Mouse (Mus musculus) stomach, postnatal 0 days (tissue): ENCODE measurements around the gene Catsperd. TPM values are rescaled to one million over a fixed set of nuclear protein-coding genes. Genes with fewer than 3 reads are reported as not detected.

ENCODE experiments used
- ATAC-seq: fragments of 200-750 bp; cut with Nextera tagmentation; 2 replicates; pipeline ENCODE4 v1.8.0; 2017; ENCODE audit not compliant: low FRiP score, low TSS enrichment
- DNase-seq: peaks from one replicate; pipeline ENCODE4 v3.0.0-alpha.2; 2016; ENCODE audit warnings: low spot score
- H3K27ac ChIP-seq: fragments of 300-500 bp; sonication (generic); replicated peaks from 2 replicates; pipeline ENCODE4 v1.5.1; 2014; ENCODE audit warnings: mild to moderate bottlenecking, control low read depth
- H3K27me3 ChIP-seq: fragments of 300-500 bp; sonication (generic); 2 replicates; pipeline ENCODE4 v1.6.1; 2014; ENCODE audit warnings: low read length; ENCODE audit not compliant: control insufficient read depth, insufficient read depth
- H3K36me3 ChIP-seq: fragments of 300-500 bp; sonication (generic); 2 replicates; pipeline ENCODE4 v1.6.1; 2014; ENCODE audit warnings: low read length, mixed read lengths; ENCODE audit not compliant: control insufficient read depth, insufficient read depth
- H3K4me1 ChIP-seq: fragments of 300-500 bp; sonication (generic); replicated peaks from 2 replicates; pipeline ENCODE4 v1.6.1; 2014; ENCODE audit warnings: antibody characterized with exemption; ENCODE audit not compliant: control insufficient read depth, insufficient read depth
- H3K4me2 ChIP-seq: fragments of 300-500 bp; sonication (generic); replicated peaks from 2 replicates; pipeline ENCODE4 v1.6.1; 2014; ENCODE audit warnings: low read depth, mild to moderate bottlenecking, control low read depth, moderate library complexity
- H3K4me3 ChIP-seq: fragments of 300-500 bp; sonication (generic); 2 replicates; pipeline ENCODE4 v1.5.1; 2014; ENCODE audit warnings: low read depth, low read length, control low read depth
- H3K9ac ChIP-seq: fragments of 300-500 bp; sonication (generic); 2 replicates; pipeline ENCODE4 v1.6.1; 2014; ENCODE audit warnings: mild to moderate bottlenecking, low read length, control low read depth, mixed read lengths
- H3K9me3 ChIP-seq: fragments of 300-500 bp; sonication (generic); 2 replicates; pipeline ENCODE4 v1.6.1; 2016; ENCODE audit warnings: low read length; ENCODE audit not compliant: control insufficient read depth
- CTCF ChIP-seq: IDR thresholded peaks from 2 replicates; pipeline ENCODE4 v1.5.1; 2016; ENCODE audit warnings: antibody characterized with exemption, low read depth, mild to moderate bottlenecking, moderate library complexity
- EP300 ChIP-seq: optimal IDR thresholded peaks from 2 replicates; pipeline ENCODE3; 2016; ENCODE audit warnings: antibody characterized with exemption
- WGBS: fragments of 180-500 bp; shearing (Covaris S2); extraction: QIAGEN DNeasy Blood & Tissue Kit; methylation state at CpG from one replicate; pipeline ENCODE4 v1.1.7; 2014; 5-methylcytosine and 5-hydroxymethylcytosine counted together
- polyA plus RNA-seq: library from polyadenylated mRNA; unstranded; fragments of >200 nt; fragmentation: Nextera tagmentation; extraction: Ambion mirVana; gene quantifications from 2 replicates; pipeline ENCODE4 v1.2.1, GENCODE M21; 2015

The Catsperd gene
- polyA plus RNA-seq, 1 experiment from 2014 or later: 0.10 TPM

DNA sequence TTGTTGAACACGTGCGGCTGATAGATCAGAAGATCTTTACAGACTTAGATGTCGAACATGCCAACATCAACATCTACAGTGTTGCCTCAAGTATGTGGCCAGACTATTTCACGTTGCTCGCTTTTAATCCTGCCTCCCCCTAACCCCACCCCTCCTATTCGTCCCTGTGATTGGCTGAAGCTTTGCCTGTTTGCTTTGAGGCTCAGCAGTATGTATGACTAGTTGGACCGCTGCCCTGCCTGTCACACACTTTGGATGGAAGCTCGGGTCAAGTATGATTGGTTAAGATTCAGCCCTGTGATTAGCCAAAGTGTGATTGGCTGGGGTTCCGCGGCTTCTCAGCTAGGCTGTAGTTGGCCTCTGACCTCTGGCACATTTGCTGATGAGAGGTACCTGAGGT lies 23.9 kb downstream of the Catsperd start:
- H3K4me1 ChIP-seq: no peaks in the 10 kb centered on the region
- no peaks in the 10 kb centered on the region for H3K27me3 ChIP-seq
- ATAC-seq: 0 out of 2 replicates have a peak, but pooled peaks have one; percentile 45
- no peak for TF ChIP-seq CTCF
- TF ChIP-seq EP300: no peak
- WGBS: 21% methylated on average over 10 of the region's 10 CpGs
- no peak overlapping the region for H3K4me3 ChIP-seq
- no peaks in the 10 kb centered on the region for H3K9me3 ChIP-seq
- no peak for DNase-seq
- no peak overlapping the region for H3K9ac ChIP-seq
- H3K36me3 ChIP-seq: no peaks in the 10 kb centered on the region
- no peak overlapping the region for H3K27ac ChIP-seq
- H3K4me2 ChIP-seq: no peak overlapping the region

DNA sequence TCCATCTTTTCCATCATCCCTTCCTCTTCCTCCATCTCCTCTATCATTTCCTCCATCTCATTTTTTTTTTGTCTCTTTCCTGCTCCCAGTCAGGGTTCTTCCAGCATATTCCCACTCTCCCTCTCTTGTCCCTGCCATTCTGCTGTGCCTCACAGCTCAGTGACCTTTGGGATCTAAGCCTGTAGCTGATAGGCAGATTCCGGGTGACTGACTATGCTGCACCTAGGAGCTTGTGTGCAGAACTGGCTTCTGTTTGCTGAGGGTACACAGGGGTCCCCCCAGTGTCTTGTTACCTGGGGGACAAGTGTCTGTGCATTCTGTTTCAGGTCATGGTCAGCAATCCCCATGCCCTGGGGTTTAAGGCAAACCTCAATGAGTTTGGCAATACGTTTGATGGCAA lies 26.8 kb downstream of the Catsperd start:
- H3K9me3 ChIP-seq: no peaks in the 10 kb centered on the region
- WGBS: 57% methylated on average over 2 of the region's 2 CpGs
- H3K27me3 ChIP-seq: no peaks in the 10 kb centered on the region
- no peak overlapping the region for H3K4me3 ChIP-seq
- no peak for DNase-seq
- no peaks in the 10 kb centered on the region for H3K36me3 ChIP-seq
- H3K27ac ChIP-seq: no peak overlapping the region
- ATAC-seq: no peak
- H3K9ac ChIP-seq: no peak overlapping the region
- no peak for TF ChIP-seq EP300
- TF ChIP-seq CTCF: no peak
- H3K4me2 ChIP-seq: no peak overlapping the region
- no peaks in the 10 kb centered on the region for H3K4me1 ChIP-seq

DNA sequence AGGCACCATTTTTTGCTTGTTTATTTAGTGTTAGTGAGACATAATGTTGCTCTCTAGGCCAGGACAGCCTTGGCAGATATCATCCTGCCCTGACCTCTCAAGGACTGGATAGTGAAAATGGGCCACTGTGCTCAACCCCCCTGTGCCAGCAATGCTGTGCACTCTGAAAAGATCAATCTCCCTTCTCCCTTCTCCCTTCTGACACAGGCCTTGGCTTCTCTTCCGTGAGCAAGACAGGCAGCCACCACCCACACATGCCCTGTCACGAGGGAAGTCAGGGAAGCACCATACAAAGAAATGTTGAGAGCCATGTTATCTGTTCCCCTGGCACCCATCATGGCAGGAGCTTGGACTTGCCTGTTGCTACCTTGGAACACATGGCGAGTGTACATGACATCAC lies 27.4 kb downstream of the Catsperd start:
- DNase-seq: no peak
- Histone ChIP-seq H3K4me1 (no peaks in the 10 kb centered on the region), H3K27ac (no peak overlapping the region), H3K27me3 (no peaks in the 10 kb centered on the region), H3K4me2 (no peak overlapping the region), H3K4me3 (no peak overlapping the region), H3K9ac (no peak overlapping the region), H3K9me3 (no peaks in the 10 kb centered on the region), H3K36me3 (no peaks in the 10 kb centered on the region)
- 62% methylated on average over 3 of the region's 3 CpGs for WGBS
- ATAC-seq: no peak
- TF ChIP-seq CTCF (no peak), EP300 (no peak)

DNA sequence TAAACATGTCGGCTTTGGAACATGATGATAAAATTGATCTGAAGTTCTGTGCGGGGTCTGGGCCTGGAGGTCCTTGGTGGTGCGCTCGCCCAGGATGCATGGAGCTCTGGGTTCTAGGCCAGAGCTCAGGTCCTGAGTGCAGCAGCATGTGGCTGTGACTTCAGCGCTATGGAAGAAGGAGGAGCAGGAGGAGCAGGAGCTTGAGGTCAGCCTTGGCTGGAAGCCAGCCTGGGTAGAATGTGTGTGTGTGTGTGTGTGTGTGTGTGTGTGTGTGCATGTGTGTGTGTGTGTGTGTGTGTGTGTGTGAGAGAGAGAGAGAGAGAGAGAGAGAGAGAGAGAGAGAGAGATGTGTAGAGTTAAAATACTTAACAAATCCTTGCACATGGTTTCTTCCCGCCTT lies 28.2 kb downstream of the Catsperd start:
- DNase-seq (no peak), ATAC-seq (no peak)
- H3K27me3 ChIP-seq: no peaks in the 10 kb centered on the region
- no peak overlapping the region for H3K9ac ChIP-seq
- no peaks in the 10 kb centered on the region for H3K4me1 ChIP-seq
- WGBS: 79% methylated on average over 6 of the region's 6 CpGs
- H3K27ac ChIP-seq: no peak overlapping the region
- H3K4me2 ChIP-seq: no peak overlapping the region
- no peaks in the 10 kb centered on the region for H3K36me3 ChIP-seq
- TF ChIP-seq CTCF: no peak
- no peak for TF ChIP-seq EP300
- H3K9me3 ChIP-seq: no peaks in the 10 kb centered on the region
- H3K4me3 ChIP-seq: no peak overlapping the region

DNA sequence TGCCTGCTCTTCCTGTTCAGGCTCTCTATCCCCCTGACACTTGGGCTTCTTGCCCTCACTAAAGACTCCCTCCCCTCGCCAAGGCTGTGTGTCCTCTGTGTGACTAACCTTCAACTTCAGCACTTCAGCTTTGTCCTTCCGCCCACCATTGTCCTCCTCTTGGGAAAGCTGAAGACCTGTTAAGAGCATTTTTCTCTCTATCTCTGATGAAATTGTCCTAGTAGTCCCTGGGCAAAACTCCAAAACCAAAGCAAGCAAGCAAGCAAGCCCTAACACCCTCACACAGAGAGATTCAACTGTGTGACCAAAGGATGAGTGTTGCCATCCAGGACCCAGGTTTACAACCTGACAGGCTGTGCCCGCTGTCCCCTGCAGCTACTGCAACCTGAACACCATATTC lies 35.7 kb downstream of the Catsperd start:
- H3K4me2 ChIP-seq: no peak overlapping the region
- H3K27ac ChIP-seq: no peak overlapping the region
- H3K27me3 ChIP-seq: no peaks in the 10 kb centered on the region
- H3K9me3 ChIP-seq: no peaks in the 10 kb centered on the region
- ATAC-seq (no peak), DNase-seq (no peak)
- 61% methylated on average over 3 of the region's 3 CpGs for WGBS
- no peak for TF ChIP-seq CTCF
- TF ChIP-seq EP300: no peak
- H3K4me1 ChIP-seq: peaks cover 7% of the 10 kb centered on the region; the same call in 1 of the 2 replicates
- no peak overlapping the region for H3K9ac ChIP-seq
- H3K4me3 ChIP-seq: no peak overlapping the region
- H3K36me3 ChIP-seq: no peaks in the 10 kb centered on the region

DNA sequence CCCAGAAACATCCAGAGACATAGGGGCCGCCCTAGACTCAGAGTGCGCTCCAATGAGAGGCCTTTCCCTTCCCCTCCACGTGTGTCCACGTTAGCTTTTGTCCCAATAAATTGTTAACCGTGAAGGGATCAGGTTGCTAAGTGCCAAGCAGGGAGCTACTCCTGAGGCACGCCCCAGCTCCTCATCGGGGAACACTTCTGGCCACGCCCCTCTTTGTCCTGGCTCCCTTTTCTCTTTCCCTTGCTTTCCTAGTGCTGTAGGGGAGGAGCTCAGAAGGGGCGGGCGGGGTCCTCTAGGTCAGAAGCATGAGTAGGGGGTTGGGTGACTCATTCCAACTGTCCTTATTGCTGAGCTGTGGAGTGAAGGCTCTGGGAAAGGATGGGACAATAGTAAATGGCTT lies 36.4 kb downstream of the Catsperd start:
- H3K9ac ChIP-seq: no peak overlapping the region
- peak; percentile 54 for DNase-seq
- no peak for TF ChIP-seq EP300
- TF ChIP-seq CTCF: no peak
- H3K4me1 ChIP-seq: peaks cover 7% of the 10 kb centered on the region; the same call in 1 of the 2 replicates
- 10% methylated on average over 10 of the region's 10 CpGs for WGBS
- peak; percentile 48 for ATAC-seq
- H3K36me3 ChIP-seq: no peaks in the 10 kb centered on the region
- H3K27ac ChIP-seq: no peak overlapping the region
- no peak overlapping the region for H3K4me3 ChIP-seq
- no peaks in the 10 kb centered on the region for H3K27me3 ChIP-seq
- peak overlapping the region; percentile 25 for H3K4me2 ChIP-seq
- H3K9me3 ChIP-seq: no peaks in the 10 kb centered on the region
